Mouse (Mus musculus) ovary, adult 18-20 months (tissue): ENCODE data around the gene Selenok.

ENCODE experiments used
- DNase-seq: peaks from one replicate; pipeline ENCODE4 v3.0.0; 2022; ENCODE audit warnings: low spot score, mixed read lengths

The Selenok gene

DNA sequence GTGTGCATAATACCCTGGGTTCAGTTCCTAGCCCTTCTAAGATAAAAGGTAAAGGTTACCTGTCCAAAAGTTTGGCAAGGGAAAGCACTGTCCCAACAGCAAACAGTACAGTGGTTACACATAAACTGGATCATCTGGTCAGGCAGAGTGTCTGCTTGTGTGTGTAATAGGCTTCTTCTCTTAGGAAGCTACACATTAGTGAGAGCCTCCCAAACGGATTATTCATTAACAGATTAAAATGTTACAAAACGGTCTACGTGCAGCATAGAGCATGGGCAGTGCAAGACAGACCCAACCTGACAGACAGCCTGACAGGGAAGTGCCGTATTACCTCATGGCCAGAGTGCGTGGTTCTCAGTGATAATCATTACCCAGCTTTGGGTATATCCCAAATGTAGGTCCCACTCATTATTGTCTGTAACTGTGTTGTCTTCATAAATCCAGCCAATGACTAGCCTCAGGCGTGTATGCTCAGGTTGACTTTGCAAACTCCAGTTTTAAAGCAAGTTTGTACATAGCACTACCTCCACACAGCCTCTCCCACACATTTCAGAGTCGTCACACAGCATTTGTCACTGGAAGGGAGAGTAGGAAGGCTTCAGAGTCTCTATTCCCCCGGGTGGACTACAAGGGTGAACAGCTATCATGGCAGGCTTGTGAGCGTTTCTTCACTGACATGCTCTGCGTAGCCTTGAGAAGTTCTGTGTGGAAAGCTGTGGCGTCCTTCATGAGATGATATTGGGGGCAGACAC lies 28.1 kb downstream of the Selenok start:
- DNase-seq: no peak

DNA sequence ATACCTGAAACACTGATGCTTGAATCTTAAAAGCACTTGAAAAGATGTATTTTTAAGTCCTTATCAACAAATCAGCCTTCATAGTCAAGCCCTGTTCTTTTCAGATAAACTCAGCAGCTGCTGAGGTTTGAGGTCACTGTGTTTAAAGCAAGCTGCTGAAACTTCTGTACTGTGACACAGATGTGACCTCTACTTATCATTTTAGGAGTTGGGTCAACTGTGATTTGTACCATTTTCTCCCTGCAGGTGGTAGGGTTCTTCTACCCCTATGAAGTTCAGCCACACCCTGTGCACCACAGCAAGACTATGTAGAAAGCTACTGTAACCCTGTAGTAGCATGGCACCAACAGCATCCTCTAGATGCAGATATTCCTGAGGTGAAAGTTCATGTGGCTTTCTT lies 29.2 kb downstream of the Selenok start:
- no peak for DNase-seq

DNA sequence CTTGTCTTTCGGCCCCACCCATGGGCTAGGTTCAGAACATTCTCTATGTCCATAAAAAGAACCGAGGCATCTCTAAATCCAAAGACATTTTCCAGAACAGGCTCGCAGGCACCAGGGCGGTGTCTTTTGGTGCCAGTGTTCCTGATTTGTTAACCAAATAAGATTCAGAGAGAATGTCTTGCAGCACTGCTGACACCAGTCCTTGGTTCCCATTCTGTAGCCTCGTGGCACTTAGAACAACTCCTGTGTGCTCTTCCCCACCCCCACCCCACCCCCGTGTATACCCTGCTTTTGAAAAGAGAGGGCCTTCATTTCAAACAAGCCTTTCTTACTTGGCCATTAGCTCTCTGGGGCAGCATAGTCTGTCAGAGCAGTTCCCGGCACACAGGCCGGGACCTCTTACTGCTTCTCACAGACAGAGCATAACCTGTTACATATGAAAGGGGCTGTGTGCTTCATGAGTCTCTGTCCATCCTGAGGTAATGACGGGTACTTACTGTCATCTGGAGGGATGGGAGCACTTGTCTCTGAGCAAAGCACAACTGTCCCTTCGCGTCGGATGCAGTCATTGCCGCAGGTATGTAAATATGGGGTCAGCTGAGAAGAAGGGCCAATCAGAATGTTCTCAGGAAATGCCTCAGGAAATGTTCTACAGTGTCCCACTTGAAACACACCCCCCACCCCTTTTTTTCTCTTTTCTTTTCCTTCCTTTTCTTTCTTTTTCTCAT lies 30.8 kb downstream of the Selenok start:
- no peak for DNase-seq

DNA sequence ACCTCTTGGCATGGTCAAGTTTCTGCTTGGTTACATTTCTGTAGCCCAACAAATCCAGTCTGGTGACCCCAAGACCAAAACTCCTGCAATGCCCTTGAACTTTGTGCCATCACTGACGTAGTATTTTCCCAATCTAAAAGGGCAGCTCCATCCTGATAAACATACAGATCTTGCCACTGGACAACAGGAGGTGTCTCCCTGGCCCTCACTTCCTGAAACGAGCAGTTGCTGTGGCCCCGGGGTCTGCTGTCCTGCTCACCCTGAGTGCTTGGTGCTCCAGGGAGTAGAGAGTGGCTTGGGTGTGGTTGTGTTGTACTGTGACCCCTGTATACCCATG lies 31.3 kb downstream of the Selenok start:
- no peak for DNase-seq

DNA sequence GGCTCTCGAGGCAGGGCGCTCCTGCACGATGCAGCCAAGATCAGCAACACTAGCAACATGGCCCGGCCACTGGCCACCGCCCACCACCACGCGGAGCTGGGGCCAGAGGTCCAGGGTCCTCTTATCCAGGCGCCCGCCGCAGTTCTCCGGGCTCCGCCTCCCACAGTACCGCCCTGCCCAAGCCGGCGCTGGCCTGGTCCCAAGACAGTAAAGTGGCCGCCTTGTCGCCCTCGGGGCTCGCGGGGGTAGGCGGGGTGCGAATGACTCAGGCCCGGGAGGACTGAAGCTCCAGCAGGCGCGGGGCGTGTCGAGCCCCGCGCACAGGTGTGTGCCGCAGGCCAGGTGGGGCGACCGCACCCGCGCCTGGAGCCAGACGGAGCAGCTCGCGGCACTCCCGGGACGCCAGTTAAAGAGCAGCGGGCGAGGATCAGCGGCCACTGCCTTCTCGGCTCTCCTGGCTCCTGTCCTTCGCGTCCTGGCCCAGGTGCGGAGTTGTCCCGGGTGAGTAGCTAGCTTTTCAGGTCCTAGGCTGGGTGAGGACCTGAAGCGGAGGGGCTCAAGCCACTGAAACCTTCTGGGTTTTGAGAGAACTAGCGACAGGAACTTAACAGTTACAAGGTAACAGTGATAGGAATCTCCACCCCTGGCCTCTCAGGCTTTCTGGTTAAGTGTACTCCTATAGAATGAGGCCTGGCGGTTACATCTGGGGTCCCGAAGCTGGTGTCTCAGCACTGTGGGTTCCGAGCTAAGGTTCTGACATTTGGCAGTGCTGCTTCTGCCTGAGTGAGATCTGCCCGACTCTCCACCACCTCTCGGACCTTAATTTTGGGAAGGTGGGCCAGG lies 40.8 kb downstream of the Selenok start, which contains the start of the genes Il17rb and Chdh:
Gene Il17rb (minus strand): TSS at position 164 of the 843 bp plus-strand sequence.
Gene Chdh (plus strand): TSS at position 291 of the 843 bp plus-strand sequence.
- DNase-seq: peak; percentile 50

DNA sequence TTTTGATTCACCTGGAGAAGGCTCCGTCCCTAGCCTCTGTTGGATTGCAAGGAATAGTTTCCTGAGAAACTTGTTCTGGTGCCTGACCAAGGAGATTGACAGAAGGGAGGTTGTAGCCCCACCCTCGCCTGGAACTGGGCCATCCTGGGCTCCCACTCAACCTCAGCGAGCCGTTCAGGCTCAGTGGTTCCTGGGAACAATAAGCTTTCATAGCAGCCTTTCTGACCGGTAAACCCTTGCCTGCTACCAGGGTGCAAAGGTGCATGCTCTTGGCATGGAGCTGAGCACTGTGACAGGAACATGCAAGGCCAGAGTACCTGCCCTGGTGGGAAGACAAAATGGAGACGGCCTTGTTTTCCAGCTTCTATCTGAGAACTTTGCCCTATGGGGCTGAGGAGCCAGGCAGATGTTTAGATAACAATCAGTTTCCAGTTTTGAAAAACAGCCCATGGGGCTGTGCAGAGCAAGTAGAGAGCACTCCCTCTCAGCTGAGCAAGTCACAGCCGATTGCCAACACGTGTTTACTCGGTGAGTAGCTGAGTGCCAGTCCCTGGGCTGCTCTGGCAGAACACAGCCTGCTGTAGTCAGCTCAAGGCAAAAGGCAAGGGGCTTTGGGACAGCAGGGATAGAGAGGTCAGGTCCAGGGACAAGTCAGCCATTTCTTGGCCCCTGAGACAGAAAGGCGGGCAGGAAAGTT lies 41.9 kb downstream of the Selenok start:
- DNase-seq: peak; percentile 55

DNA sequence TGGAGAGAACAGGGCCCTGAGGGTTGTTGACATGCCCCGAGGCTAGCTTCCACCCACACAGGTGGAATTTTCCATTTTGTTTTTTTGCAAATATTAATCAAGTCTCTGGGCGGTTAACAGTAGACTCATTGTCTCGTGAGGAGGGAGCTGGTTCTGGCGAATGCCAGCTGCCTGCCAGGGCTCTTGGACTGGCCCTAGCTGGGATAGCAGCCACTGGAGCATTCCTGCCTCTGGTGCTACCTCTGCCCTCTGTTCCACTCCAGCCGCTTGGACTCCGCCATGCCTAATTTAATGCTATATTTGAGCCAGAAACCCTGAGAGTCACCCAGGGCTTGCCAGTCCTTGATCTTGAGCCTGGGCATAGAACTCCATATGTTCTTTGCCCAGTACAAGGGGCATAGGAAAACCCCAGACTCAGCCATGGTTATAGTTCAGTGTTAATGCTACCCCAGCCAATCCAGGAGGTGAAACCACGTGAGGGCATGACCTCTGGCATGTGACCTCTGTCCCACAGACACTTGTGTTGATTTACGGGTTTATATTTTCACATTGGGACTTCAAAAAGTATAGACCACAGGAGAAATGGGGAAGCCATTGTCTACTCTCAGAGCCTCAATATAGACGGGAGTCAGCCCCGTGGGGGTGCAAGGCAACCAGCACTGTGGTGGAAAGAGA lies 43.9 kb downstream of the Selenok start:
- DNase-seq: peak; percentile 29

DNA sequence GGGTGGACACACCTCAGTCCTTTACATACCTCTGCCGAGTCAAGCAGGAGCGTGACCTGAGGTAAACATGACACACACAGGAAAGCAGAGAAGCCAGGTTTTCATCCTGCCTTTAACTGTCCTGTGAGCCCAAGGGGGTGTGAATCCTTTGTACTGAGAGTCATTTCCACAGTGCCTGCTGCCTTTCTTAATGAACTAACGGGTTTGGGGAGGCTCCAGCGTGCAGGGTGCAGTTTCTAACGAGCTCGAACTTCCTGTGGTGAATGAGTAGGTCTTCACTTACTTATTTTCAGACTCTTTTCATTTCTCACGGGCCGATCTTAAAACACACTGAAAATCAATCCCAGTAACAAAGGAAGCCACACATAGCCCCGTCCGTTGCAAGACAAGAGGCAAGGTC lies 46.4 kb downstream of the Selenok start:
- DNase-seq: no peak

DNA sequence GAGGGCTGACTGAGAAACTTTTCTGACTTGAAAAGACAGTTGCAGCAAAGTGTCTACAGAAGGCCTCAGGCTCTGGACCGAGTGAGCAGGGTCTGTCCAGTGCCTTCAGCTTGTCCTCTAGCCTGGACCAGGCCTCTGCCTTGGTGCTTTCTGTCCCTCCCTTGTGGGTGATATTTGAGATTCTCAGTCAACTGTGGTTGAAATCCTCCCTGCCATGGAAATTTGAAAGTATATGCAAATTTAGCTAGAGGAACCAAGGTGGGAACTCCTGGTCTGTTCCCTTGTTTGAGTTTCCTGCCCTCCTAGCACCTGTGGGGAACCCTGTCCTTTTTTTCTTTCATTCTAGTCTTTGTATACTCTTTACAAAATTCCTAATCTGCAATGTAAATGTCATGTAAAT lies 46.9 kb downstream of the Selenok start:
- no peak for DNase-seq

DNA sequence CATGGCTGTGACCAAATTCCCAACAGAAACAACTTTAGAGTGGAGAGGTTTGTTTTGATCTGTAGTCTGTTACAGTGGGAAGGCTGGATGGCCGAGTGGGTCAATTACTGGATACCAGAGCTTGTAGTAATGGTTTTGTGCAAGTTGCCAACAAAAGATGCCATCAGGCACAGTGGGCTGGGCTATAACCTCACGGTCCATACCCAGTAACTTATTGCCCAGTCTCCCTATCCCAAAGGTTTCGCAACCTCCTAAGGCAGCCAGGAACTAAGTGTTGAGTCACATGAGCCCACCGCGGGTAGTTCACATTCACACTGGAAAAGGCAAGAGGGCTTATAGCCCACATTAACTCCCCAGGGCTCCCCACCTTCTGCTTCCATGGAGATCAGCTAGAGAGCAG lies 48.6 kb downstream of the Selenok start:
- no peak for DNase-seq

DNA sequence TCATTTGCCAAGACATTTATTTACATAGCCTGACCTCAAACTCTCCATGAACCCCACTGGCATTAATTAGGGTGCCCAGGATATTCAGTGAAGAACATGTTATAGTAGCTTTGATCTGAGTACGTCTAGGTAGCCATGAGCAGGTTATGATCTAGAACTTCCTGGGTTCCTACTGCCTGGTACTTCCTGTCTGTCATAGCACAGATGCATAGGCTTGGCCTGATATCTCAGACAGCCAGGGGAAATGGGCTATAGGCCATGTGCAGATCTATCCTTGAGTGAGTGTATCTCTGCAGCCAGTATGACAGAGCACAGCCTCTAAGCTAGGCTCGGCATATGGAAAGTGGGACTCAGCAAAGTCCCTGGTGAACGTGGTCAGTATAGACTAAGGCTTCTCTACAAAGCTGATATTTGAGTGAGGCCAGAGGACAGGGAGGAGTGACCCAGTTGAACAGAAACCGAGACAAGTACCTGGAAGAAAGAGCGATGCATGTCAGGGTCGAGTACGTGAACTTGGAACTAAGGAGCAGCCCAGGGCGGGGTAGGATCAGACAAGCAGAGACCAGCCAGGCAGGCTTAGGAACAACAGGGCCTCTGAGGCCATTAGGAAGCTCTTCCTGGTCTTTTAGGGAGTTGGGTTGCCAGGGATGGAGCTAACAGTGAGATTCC lies 49.8 kb downstream of the Selenok start:
- DNase-seq: no peak

DNA sequence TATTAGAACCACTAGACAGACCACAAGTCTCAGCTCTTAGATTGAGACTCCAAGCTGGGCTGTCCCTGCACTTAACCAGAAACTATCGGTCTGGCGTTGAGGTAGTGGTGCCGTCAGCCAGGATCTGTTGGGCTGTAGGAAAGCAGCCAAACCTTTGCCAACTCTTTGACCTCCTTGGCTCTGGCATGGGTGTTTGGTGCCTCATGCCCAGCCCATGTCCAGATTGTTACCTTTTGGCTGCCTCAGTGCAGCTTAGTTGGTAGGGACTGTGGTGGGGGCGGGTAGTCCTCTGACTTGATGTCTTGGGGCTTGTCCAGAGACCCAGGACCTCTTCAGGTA lies 50.3 kb downstream of the Selenok start:
- no peak for DNase-seq

DNA sequence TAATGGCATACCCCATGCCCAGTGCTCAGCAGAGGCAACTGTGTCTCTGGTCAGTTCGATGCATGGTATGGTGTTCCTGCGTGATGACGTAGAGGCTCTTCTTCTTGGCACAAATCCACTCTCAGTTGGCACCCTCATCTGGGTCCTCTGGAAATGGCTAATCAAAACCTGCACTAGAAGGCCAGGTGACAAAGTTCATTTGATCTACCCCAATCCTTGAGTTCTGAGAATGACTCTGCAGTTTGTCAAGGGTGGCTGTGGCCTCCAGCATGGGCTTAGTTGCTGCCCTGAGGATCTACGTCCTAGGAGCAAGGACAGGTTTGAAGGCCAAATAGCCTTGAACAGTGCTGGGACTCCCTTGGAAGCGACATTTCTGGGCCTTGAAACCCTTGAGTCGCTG lies 50.7 kb downstream of the Selenok start:
- DNase-seq: no peak

DNA sequence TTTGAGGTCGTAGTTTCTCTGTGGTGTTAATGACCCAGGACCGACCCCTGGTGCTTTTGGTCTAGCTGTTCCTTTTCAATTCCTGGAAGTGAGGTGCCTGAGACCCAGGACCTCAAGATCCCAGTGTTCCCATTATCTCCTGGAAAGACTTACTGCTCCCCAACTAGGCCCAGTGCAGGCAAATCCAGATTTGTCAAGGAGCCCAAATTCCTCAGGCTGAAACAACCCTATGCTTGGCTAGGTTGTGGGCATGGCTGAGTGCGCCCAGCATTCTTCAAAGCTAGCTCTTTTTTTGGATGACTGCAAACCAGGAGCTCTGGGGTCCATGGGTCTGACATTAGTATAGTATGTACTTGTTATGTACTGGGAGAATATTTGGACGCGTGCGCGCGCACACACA lies 51.3 kb downstream of the Selenok start:
- DNase-seq: no peak

DNA sequence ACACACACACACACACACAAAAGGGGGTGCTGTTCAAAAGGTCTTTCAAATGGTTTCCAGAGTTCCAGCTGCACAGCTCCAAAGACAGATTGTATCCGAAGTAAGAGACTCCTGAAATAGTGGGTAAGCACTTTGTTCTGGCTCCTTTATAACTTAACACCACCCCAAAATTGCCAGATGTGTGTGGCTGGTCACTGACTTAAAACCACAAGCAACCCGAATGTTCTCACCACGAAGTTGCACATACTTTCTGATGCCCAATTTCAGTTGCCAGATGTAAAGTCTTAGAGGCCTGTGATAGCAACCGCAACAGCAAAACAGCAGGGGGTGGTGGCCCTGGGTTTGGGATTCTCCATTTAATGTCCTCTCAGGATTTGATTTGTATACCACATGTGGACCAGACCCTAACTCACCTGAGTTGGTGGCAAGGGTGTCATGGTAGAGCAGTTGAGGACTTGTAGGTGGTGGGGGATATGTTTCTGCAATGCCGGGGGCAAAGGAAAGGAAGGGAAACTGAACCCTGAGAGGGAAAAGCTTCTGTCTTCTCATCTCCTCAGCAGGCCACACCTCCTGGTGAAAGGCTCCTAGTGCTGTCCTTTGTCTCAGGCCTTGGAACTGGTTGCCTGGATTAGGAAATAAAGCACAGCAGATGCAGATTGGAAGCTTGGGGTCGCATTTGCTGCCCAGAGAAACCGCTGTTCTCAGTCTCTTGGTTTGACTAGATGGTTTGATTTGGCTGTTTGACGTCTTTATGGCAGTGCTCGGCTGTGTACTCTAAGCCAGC lies 51.9 kb downstream of the Selenok start:
- DNase-seq: no peak

DNA sequence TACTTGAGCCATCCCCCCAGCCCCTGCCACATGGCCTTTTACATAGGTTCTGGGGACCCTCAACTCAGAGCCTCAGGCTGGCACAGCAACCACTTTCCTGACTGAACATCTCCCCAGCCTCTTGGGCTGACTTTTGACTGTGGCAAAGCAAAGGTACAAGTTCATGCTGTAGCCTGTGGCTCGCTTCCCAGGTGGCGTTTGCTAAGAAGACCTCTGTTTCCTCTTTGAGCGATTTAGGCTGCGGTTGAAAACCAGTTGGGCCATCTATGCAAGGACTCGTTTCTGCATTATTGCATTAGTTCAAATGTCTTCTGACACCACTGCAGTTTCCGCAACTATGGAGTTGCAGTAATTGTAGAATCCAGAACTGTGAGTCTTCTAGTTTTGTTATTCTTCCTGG lies 54.4 kb downstream of the Selenok start:
- DNase-seq: no peak

DNA sequence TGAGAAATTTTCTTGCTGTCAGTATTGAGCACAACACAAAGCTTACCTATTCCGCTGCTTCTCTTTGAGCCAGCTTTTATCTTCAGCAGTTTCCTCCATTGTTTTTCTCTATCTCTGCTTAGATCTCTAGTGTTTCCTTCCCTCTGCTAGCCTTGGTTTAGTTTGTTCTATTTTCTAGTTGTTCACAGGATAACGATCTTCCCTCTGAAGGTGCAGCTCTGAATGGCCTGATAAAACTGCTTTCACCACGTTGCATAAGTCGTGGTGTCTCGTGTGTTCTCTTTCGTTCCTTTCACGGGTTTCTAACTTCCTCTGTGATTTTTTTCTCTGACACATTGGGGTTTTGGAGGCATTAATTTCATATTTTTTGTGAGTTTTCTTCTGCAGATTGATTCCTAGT lies 56.3 kb downstream of the Selenok start:
- DNase-seq: no peak
